Mouse (Mus musculus): Measurements from ENCODE around the gene Armh3.

Armh3 gene

DNA sequence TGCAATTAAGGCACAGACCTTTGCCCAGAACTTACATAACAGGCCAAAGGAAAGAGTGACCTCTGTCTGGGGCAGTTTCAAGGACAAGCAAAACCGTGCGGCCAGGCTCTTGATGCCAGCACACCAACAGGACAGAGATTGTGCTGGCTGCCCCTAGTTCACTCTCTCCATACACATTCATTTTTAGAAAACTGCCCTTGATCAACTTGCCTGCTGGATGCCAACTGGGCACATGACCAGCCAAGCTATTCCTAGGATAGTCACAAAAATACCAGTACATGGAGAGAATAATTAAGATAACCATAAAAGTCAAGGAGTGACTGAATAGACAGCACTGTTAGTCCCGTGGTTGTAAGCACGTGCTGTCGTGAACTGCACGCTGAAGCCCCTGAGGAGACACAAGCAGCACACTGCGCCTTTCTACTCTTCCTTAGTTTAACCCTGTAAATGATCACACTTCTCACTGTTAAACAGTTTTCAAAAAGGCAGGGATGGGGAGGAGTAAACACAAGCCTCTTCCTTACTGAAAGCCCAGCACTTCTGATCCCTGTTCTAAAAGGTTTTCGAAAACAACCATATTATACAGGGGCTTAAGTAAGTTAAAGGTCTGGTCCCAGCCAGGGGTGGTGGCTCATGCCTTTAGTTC, 95.8 kb downstream of the Armh3 start:
- DNase-seq: peak; percentile 8 to 17

- DNase-seq: no peak
These were observed 97.5 kb downstream of the Armh3 start for GRCm38 (mm10) chr19:45900836-45901235.

DNA sequence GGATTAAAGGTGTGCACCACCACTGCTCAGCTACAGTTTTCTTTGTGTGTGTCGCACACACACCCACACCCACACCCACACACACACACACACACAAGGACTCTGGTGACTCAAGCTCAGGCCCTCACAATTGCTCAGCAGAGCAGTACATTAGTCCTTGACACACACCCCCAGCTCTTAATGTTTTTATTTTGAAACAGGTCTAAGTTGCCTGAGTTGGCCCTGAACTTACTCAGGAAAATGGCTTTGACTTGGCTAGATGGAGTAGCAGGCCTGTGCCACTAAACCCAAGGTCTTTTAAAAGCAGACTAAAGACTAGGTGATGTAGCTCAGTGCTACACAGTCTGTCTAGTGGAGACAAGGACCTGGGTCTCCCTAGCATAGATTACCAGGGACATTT, 102.6 kb downstream of the Armh3 start:
- no peak for DNase-seq

- DNase-seq: no peak
These were observed 116.2 kb downstream of the Armh3 start for GRCm38 (mm10) chr19:45882056-45882455.

DNA sequence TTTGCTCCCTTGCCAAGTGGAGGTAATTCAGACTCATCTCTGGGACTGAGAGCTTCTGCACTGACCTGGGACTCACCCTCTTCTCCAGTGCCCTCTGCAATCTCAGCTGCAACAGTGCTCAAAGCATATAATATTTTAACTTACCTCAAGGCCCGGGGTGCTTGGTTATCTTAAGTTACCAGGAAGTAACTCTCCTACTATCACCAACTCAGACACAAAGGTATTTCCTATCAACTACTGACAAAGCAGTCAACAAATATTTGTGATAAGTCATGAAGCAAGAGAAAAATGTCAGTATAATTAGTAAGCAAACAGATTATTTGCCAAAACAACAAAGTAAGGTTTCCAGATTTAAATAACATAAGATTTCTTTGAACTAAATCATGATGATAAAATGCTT, 125.0 kb downstream of the Armh3 start:
- no peak for DNase-seq

- DNase-seq: no peak
These were observed 142.9 kb downstream of the Armh3 start for GRCm38 (mm10) chr19:45855284-45855920.

DNA sequence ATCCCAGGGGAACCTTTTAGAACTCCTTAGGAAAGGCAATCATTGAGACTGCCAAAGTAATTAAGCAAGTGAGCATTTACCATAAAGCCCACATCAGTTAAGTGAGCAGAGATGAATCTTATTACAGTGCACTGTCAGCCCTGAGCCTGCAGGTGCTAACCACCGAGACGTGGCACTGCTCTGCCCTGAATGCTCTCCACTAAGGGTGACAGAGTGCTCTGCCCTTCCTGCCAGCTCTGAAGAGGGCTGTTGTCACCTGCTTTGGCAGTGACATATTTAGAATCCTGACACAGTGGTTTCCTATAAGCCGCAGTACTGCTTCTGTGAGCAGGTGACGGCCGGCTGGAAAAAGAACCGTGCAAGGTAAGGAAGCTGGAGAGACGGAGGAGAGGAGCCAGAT, 143.8 kb downstream of the Armh3 start:
- DNase-seq: no peak

DNA sequence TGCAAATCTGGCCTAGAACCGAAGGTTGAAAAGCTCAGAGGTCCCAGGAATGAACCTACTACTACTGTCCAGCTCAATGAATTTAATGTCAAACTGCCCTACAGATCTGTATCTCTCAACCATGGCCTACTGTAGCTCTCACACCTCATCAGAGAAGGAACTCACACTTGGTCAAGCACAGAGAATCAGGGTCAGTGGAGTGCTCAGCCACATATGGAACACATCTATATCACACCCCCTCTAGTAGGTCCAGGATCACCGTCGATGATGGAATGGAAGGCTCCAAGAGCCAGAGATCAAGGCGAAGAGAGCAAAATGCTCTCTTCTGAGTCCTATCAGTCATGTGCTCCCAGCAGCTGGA, 150.6 kb downstream of the Armh3 start:
- no peak for DNase-seq

GRCm38 (mm10) chr19:45847016-45847732, 151.1 kb downstream of the Armh3 start:
- DNase-seq: no peak

GRCm38 (mm10) chr19:45844209-45844608, 154.1 kb downstream of the Armh3 start:
- DNase-seq: no peak

- no peak for DNase-seq
These were observed 154.9 kb downstream of the Armh3 start for GRCm38 (mm10) chr19:45843424-45843823.

GRCm38 (mm10) chr19:45837050-45837994, 161.0 kb downstream of the Armh3 start:
- DNase-seq: no peak

GRCm38 (mm10) chr19:45835490-45835889, 162.8 kb downstream of the Armh3 start:
- DNase-seq: no peak

DNA sequence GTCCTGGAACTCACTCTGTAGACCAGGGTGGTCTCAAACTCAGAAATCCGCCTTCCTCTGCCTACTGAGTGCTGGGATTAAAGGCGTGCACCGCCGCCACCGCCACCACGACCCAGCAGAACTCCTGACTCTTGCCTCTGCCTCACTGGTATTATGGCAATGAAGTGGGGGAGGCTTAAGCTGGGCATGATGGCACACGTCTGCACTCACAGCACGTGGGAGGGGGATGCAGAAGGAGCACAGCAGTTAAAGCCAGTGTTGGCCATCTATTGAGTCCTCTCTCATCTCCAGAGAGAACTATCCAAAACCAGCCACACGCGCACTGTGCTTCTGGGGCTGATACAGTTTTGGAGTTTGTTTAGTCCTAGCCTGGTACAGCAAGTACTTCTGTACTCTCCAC, 164.6 kb downstream of the Armh3 start:
- no peak for DNase-seq

GRCm38 (mm10) chr19:45830679-45831078, 167.6 kb downstream of the Armh3 start:
- DNase-seq: no peak

- DNase-seq: no peak
These were observed 170.6 kb downstream of the Armh3 start for GRCm38 (mm10) chr19:45827736-45828135.

- DNase-seq: no peak
These were observed 171.2 kb downstream of the Armh3 start for GRCm38 (mm10) chr19:45827125-45827524.

GRCm38 (mm10) chr19:45826146-45826545, 172.1 kb downstream of the Armh3 start:
- DNase-seq: no peak

DNA sequence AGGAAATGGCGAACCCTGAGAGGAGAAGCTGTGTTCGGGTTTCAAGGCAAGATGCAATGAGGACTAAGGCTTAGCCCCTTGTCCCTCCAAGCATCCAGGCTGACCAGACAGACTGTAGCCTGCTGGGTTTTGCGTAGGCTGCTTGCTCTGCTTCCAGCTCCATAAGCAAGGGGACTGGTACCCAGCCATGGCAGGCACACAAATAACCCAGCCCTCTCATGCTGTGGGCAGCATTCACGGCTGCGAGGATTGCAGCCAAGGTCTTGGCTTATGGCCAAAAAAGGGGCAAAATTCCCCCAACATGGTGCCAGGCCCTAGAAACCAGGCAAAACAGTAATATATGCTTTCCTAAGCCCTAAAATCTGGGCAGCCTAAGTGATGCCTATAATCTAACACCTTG, 176.5 kb downstream of the Armh3 start:
- peak; percentile 28 to 34 for DNase-seq

DNA sequence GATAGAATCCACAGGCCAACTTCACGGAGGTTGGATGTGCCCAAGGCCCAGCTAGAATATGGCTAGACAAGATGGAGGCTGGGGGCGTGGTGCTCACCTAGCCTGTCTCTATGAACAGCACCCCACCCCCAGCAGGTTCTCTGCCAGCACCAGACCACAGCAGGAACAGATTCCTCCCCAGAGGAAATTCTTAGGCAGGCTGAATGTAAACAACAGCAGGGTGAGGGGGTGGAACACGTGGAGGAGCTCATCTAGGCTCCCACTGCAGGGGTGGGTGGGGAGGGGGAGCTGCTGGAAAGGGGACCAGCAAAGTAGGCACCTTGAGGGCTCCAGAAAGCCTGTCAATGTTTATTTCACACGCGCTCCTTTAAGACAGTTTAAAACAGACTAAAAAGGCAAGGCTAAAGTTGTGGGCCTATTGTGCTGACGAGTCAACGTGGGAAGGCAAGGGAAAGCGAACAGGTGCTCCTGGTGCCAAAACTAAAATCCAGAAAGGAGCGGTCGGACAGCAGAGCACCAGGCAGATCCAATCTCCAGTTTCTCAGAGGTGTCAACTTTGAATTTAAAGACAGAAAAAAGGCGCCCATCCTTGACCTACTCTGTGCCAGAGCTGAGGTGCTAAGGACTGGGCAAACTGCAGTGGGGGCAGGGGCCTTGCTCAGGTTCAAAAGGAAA, 180.3 kb downstream of the Armh3 start:
- DNase-seq: no peak

- no peak for DNase-seq
These were observed 181.6 kb downstream of the Armh3 start for GRCm38 (mm10) chr19:45816727-45817126.

GRCm38 (mm10) chr19:45815831-45816405, 182.4 kb downstream of the Armh3 start, which contains the start of gene Kcnip2:
Kcnip2 (minus strand) TSS chr19:45816061.
- DNase-seq: no peak

All from cerebellum, adult 18-20 months (tissue).